Mouse (Mus musculus) MEL (cell line): ENCODE measurements at regions not wholly inside any gene's neighbourhood (a gene's known extent, or its start where the extent isn't known, plus 50 kb on each side); places are given as distances from the start of the nearest gene placed in this dataset.

Experiments used
- DNase-seq: peaks from one replicate; pipeline ENCODE4 v3.0.0; 2011; ENCODE audit warnings: low read depth, low spot score
- H3K27ac ChIP-seq: 2 replicates; pipeline ENCODE4 v1.5.1; 2012; ENCODE audit warnings: low read depth, mild to moderate bottlenecking, control low read depth, low read length, moderate library complexity; ENCODE audit not compliant: control insufficient read depth
- H3K27me3 ChIP-seq, 2 experiments: fragments of 150-350 bp in 1 of 2; sonication (generic) in 1 of 2; 2 replicates each; pipeline ENCODE4 v1.6.1; 2012; ENCODE audit warnings: low read length in 2 of 2, mild to moderate bottlenecking in 2 of 2, improper control_type of control experiment in 1 of 2, moderate library complexity in 1 of 2; ENCODE audit not compliant: insufficient read depth in 2 of 2, control insufficient read depth in 1 of 2
- H3K36me3 ChIP-seq, 2 experiments: 2 replicates each; pipeline ENCODE4 v1.6.1; 2012 to 2014; ENCODE audit warnings: low read length in 2 of 2, improper control_type of control experiment in 1 of 2, inconsistent platforms in 1 of 2, mild to moderate bottlenecking in 1 of 2; ENCODE audit not compliant: insufficient read depth in 2 of 2, control insufficient read depth in 1 of 2
- H3K4me1 ChIP-seq, 2 experiments: fragments of 150-350 bp in 1 of 2; sonication (generic) in 1 of 2; 2 replicates each; pipeline ENCODE4 v1.6.1; 2012; ENCODE audit warnings: low read length in 2 of 2, improper control_type of control experiment in 1 of 2, mild to moderate bottlenecking in 1 of 2; ENCODE audit not compliant: insufficient read depth in 2 of 2, control insufficient read depth in 1 of 2
- H3K4me3 ChIP-seq, 2 experiments: fragments of 150-350 bp in 1 of 2; sonication (generic) in 1 of 2; 2 replicates each; pipeline ENCODE4 v1.5.1; 2012; ENCODE audit warnings: low read depth in 2 of 2, low read length in 2 of 2, mild to moderate bottlenecking in 2 of 2, moderate library complexity in 2 of 2, control low read depth in 1 of 2, improper control_type of control experiment in 1 of 2; ENCODE audit not compliant: control insufficient read depth in 1 of 2, insufficient read depth in 1 of 2
- H3K79me2 ChIP-seq: 2 replicates; pipeline ENCODE4 v1.6.1; 2012; ENCODE audit warnings: mild to moderate bottlenecking, low read length, moderate library complexity; ENCODE audit not compliant: control insufficient read depth, poor library complexity, insufficient read depth
- H3K9ac ChIP-seq: 2 replicates; pipeline ENCODE4 v1.6.1; 2012; ENCODE audit warnings: low read depth, mild to moderate bottlenecking, control low read depth, low read length, moderate library complexity; ENCODE audit not compliant: control insufficient read depth, poor library complexity, severe bottlenecking
- H3K9me3 ChIP-seq: fragments of 150-350 bp; sonication (generic); replicated peaks from 2 replicates; pipeline ENCODE4 v1.6.1; 2012; ENCODE audit warnings: mild to moderate bottlenecking, low read length, improper control_type of control experiment, moderate library complexity; ENCODE audit not compliant: insufficient read depth
- CHD2 ChIP-seq: IDR thresholded peaks from 2 replicates; pipeline ENCODE4 v1.6.1; 2011; ENCODE audit warnings: low read length, improper control_type of control experiment
- CTCF ChIP-seq, 3 experiments: IDR thresholded peaks in 2 of 3; conservative IDR thresholded peaks in 1 of 3; 2 replicates each; pipeline ENCODE4 v1.5.1; 2011 to 2012; ENCODE audit warnings: low read length in 3 of 3, low read depth in 2 of 3, mild to moderate bottlenecking in 2 of 3, improper control_type of control experiment in 1 of 3, inconsistent platforms in 1 of 3, mixed read lengths in 1 of 3, moderate library complexity in 1 of 3; ENCODE audit not compliant: control insufficient read depth in 1 of 3, insufficient read depth in 1 of 3, poor library complexity in 1 of 3, severe bottlenecking in 1 of 3
- E2F4 ChIP-seq: IDR thresholded peaks from 2 replicates; pipeline ENCODE4 v1.6.1; 2011; ENCODE audit warnings: low read depth, low read length, improper control_type of control experiment, borderline replicate concordance
- EP300 ChIP-seq, 2 experiments: IDR thresholded peaks; 2 replicates each; pipeline ENCODE4 v1.6.1; 2011; ENCODE audit warnings: improper control_type of control experiment in 2 of 2, low read length in 2 of 2, low read depth in 1 of 2, mild to moderate bottlenecking in 1 of 2
- ETS1 ChIP-seq: IDR thresholded peaks from 2 replicates; pipeline ENCODE4 v1.6.1; 2012; ENCODE audit warnings: low read depth, mild to moderate bottlenecking, inconsistent platforms, low read length, improper control_type of control experiment, moderate library complexity
- GATA1 ChIP-seq: IDR thresholded peaks from 2 replicates; pipeline ENCODE4 v1.6.1; 2011; ENCODE audit warnings: low read depth, low read length, improper control_type of control experiment
- HCFC1 ChIP-seq: IDR thresholded peaks from 2 replicates; pipeline ENCODE4 v1.6.1; 2012; ENCODE audit warnings: low read depth, mild to moderate bottlenecking, inconsistent platforms, low read length, improper control_type of control experiment, moderate library complexity
- KAT2A ChIP-seq: conservative IDR thresholded peaks from 2 replicates; pipeline ENCODE4 v1.6.1; 2012; ENCODE audit warnings: low read depth, low read length, improper control_type of control experiment, inconsistent platforms
- MAFK ChIP-seq: IDR thresholded peaks from 2 replicates; pipeline ENCODE4 v1.6.1; 2011; ENCODE audit warnings: low read depth, mild to moderate bottlenecking, low read length, improper control_type of control experiment, borderline replicate concordance
- MAX ChIP-seq: IDR thresholded peaks from 2 replicates; pipeline ENCODE4 v1.6.1; 2011; ENCODE audit warnings: low read length, improper control_type of control experiment
- MXI1 ChIP-seq: IDR thresholded peaks from 2 replicates; pipeline ENCODE4 v1.6.1; 2011; ENCODE audit warnings: mild to moderate bottlenecking, low read depth, low read length, improper control_type of control experiment
- NELFE ChIP-seq: IDR thresholded peaks from 2 replicates; pipeline ENCODE4 v1.6.1; 2011; ENCODE audit warnings: low read depth, low read length, improper control_type of control experiment
- POLR2AphosphoS2 ChIP-seq: IDR thresholded peaks from 2 replicates; pipeline ENCODE4 v1.6.1; 2011; ENCODE audit warnings: low read length, improper control_type of control experiment
- POLR2AphosphoS5 ChIP-seq: IDR thresholded peaks from 2 replicates; pipeline ENCODE4 v1.6.1; 2012; ENCODE audit warnings: low read depth, borderline replicate concordance, mild to moderate bottlenecking, inconsistent platforms, low read length, moderate library complexity, mixed read lengths
- RCOR1 ChIP-seq: IDR thresholded peaks from 2 replicates; pipeline ENCODE4 v1.6.1; 2012; ENCODE audit warnings: low read depth, mild to moderate bottlenecking, inconsistent platforms, low read length, improper control_type of control experiment
- SIN3A ChIP-seq: IDR thresholded peaks from 2 replicates; pipeline ENCODE4 v1.6.1; 2012; ENCODE audit warnings: low read length, improper control_type of control experiment, inconsistent platforms
- SMC3 ChIP-seq: IDR thresholded peaks from 2 replicates; pipeline ENCODE4 v1.6.1; 2011; ENCODE audit warnings: low read depth, low read length, improper control_type of control experiment
- UBTF ChIP-seq: IDR thresholded peaks from 2 replicates; pipeline ENCODE4 v1.6.1; 2012; ENCODE audit warnings: low read depth, mild to moderate bottlenecking, inconsistent platforms, low read length, improper control_type of control experiment, moderate library complexity, borderline replicate concordance; ENCODE audit not compliant: insufficient read depth
- USF2 ChIP-seq, 2 experiments: IDR thresholded peaks; 2 replicates each; pipeline ENCODE4 v1.6.1; 2011 to 2012; ENCODE audit warnings: improper control_type of control experiment in 2 of 2, low read length in 2 of 2, borderline replicate concordance in 1 of 2, inconsistent platforms in 1 of 2, low read depth in 1 of 2, mild to moderate bottlenecking in 1 of 2; ENCODE audit not compliant: insufficient read depth in 1 of 2
- ZC3H11A ChIP-seq: IDR thresholded peaks from 2 replicates; pipeline ENCODE4 v1.6.1; 2012; ENCODE audit warnings: low read depth, mild to moderate bottlenecking, inconsistent platforms, low read length, improper control_type of control experiment
- ZNF384 ChIP-seq: IDR thresholded peaks from 2 replicates; pipeline ENCODE4 v1.6.1; 2012; ENCODE audit warnings: low read depth, mild to moderate bottlenecking, inconsistent platforms, low read length, improper control_type of control experiment

- H3K9me3 ChIP-seq: peaks cover 3% of the 10 kb centered on the region; the same call in 1 of the 2 replicates
- no peak for DNase-seq
These were observed 89.8 kb downstream of the Kif26a start for GRCm38 (mm10) chr12:112235841-112236240.

DNA sequence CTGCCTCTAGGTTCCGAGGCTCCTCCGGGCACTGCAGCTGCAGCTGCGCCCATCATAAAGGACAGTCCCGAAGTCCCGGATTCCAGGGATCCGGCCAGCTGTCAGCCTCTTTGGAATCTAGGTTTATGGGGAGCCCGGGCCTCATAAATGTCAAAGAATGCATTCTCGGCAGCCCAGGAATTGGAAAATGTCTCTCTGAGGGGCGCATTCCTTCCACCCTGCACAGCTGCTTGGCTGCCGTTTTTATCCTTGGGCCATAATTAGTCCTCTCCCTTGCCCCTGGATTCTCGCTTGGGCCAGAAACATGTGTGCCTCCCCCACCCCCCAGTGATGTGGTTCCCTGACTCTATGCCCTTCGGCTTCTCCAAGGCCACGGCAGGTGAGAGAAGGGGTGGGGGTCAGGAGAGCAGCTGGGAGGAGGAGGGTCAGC, 91.1 kb downstream of the Kif26a start:
- Histone ChIP-seq H3K36me3 (no peaks in the 10 kb centered on the region), H3K27me3 (no peaks in the 10 kb centered on the region), H3K4me1 (no peaks in the 10 kb centered on the region), H3K27ac (no peak overlapping the region), H3K9me3 (peaks cover 3% of the 10 kb centered on the region; the same call in 1 of the 2 replicates), H3K4me3 (no peak overlapping the region), H3K9ac (no peak overlapping the region), H3K79me2 (no peaks in the 10 kb centered on the region)
- DNase-seq: no peak
- TF ChIP-seq NELFE: no peak
- no peak for TF ChIP-seq HCFC1
- no peak for TF ChIP-seq E2F4
- no peak for TF ChIP-seq CTCF (IDR thresholded peaks at IDR 0.05 in 2 of 3, conservative IDR thresholded peaks at IDR 0.05 in 1 of 3; ENCODE audit: control insufficient read depth in 1 of 3, insufficient read depth in 1 of 3, low read depth in 2 of 3, low read length in 3 of 3, poor library complexity in 1 of 3, severe bottlenecking in 1 of 3)
- no peak for TF ChIP-seq MAFK
- no peak for TF ChIP-seq ZC3H11A
- TF ChIP-seq ZNF384: no peak
- no peak for TF ChIP-seq UBTF
- no peak for TF ChIP-seq GATA1
- no peak for TF ChIP-seq RCOR1
- no peak for TF ChIP-seq MAX
- TF ChIP-seq POLR2AphosphoS2: no peak
- no peak for TF ChIP-seq USF2 (IDR thresholded peaks at IDR 0.05; ENCODE audit: borderline replicate concordance in 1 of 2, insufficient read depth in 1 of 2, low read depth in 1 of 2, low read length in 2 of 2)
- TF ChIP-seq SIN3A: no peak
- TF ChIP-seq POLR2AphosphoS5: no peak
- no peak for TF ChIP-seq CHD2
- no peak for TF ChIP-seq MXI1

More at GRCm38 (mm10) chr12:112235841-112236240, 89.8 kb downstream of the Kif26a start:
- H3K27me3 ChIP-seq: no peaks in the 10 kb centered on the region
- H3K4me3 ChIP-seq: no peak overlapping the region
- no peak overlapping the region for H3K9ac ChIP-seq
- H3K27ac ChIP-seq: no peak overlapping the region
- TF ChIP-seq GATA1 (no peak), CTCF (IDR thresholded peaks at IDR 0.05 in 2 of 3, conservative IDR thresholded peaks at IDR 0.05 in 1 of 3; ENCODE audit: control insufficient read depth in 1 of 3, insufficient read depth in 1 of 3, low read depth in 2 of 3, low read length in 3 of 3, poor library complexity in 1 of 3, severe bottlenecking in 1 of 3) (no peak), POLR2AphosphoS2 (no peak), CHD2 (no peak), EP300 (IDR thresholded peaks at IDR 0.05; ENCODE audit: low read depth in 1 of 2, low read length in 2 of 2) (no peak), KAT2A (no peak), ETS1 (no peak), MAFK (no peak), SMC3 (no peak), UBTF (no peak), SIN3A (no peak), NELFE (no peak)
- H3K79me2 ChIP-seq: no peaks in the 10 kb centered on the region
- no peaks in the 10 kb centered on the region for H3K36me3 ChIP-seq
- H3K4me1 ChIP-seq: no peaks in the 10 kb centered on the region
